Mouse (Mus musculus): Measurements from ENCODE around the gene Clec16a.

The Clec16a gene

DNA sequence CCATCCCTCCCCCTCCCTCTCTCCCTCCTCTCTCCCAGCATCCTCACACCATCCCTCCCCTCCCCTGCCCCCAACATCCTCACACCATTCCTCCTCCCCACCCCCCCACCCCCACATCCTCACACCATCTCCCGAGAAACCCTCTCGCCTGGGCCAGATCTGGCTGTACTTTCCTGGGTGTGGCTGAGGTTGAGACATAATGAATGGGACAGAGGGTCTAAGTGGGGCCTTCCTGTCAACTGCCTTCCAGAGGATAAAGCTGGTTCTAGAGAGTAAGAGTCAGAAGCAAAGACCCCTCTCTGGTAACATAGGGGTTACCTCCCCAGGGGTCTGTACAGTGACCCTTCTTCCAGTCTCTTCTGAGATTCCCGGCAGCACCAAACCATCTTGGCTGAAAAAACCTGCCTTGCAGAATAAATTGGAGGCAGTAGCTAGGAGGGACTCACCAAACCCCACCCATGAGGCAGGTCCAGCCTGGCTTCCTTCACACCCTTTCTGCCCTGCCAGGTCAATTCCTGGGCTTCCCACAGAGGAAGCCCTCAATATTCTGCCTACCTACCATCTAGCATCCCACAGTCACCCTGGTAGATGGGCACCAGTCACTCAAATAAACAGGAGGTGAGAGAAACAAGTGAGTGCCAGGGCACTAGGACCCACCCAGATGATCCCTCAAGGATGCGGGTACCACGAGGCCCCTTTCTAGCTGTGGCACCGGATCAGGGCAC lies 218.6 kb downstream of the Clec16a start:
- DNase-seq (ENCODE audit: low read depth, low spot score), result no peak

DNA sequence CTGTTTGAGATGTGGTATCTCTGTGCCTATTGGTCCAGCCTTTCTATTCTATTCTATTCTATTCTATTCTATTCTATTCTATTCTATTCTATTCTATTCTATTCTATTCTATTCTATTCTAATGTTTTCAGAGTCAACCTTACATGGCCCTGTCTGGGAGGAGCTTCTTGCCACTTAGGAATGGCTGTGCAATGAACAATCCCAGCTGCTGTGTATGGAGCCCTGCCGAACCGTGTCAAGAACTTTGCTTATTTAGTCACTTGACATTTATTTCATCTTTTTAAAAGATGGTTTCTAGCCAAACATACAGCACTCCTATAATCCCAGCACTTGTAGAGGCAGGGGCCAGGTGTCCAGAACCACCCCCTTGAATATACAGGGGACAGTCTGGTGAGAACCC lies 219.2 kb downstream of the Clec16a start:
- DNase-seq (ENCODE audit: low read depth, low spot score), result no peak

DNA sequence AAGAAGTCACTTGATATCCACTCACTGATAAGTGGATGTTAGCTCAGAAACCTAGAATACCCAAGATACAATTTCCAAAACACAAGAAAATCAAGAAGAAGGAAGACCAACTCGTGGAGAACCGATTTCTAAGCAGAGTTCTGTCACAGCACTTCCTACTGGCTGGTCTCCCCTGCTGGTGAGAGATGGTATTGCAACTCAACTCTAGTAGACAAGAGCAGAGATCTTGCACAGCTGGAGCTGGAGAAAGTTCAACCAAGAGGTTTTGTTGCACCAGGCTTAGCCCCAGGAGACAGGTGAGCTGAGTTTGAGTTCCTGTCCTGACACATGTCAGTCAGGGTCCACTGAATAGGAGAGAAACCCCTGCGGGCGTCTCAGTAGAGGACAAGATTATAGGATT lies 222.0 kb downstream of the Clec16a start:
- peak; percentile 43 for DNase-seq (ENCODE audit: low read depth, low spot score)

- no peak for DNase-seq (ENCODE audit: low read depth, low spot score)
Observed at GRCm38 (mm10) chr16:10768821-10769220, 223.7 kb downstream of the Clec16a start.

GRCm38 (mm10) chr16:10769661-10770060 lies 224.5 kb downstream of the Clec16a start:
- no peak for DNase-seq (ENCODE audit: low read depth, low spot score)

DNA sequence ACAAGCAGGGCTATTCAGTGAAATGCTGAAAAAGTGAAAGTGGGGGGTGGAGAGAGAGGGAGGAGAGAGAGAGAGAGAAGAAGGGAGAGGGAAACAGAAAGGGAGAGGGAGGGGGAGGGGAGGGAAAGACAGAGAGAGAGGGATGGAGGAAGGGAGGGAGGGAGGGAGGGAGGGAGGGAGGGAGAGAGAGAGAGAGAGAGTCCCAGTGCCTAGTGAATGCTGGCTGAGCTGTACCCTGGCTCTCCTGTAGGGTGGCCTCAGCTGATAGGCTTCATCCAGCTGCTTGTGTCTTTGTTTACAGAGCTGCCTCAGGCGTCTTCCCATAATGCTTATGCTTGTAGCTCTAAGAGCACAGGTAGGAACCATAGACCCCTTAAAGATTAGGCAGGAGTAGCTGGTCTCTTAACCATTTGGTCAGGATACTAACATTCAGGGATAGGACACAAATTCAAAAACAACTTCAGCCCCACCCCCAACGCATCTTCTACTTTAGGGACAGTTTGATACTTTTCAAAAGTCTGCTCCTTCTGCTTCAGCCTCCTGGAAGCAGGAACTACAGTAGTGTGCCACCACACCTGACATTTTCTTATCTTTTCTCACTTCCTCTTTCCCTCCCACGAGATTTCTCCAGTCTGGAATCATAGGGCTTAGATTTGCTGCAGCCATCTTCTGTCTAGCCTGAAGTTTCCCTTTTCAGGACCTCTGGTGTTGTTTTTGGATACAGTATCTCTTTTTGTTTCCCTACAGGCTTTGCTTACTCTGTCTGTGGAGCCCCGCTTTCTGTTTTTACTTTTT lies 225.6 kb downstream of the Clec16a start:
- DNase-seq (ENCODE audit: low read depth, low spot score), result no peak

DNA sequence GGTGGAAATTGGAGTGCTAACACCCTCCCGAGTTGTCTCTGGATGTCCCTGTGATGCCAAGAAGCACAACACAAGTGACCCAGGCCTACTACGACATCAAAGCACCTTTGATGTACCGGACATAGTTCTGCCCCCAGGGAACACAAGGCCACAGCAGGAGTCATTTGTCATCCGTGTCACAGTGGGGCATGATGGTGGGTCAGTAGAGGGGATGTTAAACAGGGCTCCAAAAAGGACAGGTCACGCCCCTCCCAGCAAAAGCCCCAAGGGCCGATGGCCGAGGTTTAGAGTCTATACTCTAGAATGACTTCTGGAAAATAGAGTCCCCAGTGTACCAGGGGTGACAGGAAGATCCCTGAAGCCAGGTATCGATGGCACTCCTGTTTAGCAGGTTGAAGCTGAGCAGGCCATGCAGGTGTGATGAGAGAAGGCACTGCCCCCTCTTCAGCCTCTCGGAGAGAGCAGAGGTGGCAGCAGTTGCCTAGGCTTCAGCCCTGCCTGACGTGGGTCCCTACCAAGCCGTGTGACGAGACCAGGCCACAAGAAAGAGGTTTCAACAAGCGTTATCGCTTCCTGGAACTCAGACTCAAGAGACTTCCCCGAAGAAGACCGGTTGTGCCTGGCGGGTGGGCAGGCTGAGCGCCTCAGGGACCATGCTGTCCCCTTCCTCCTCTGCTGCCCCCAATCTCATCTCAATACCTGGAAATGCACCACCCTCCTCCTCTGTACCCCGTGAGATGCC lies 226.8 kb downstream of the Clec16a start:
- no peak for DNase-seq (ENCODE audit: low read depth, low spot score)

GRCm38 (mm10) chr16:10773543-10773942 lies 228.4 kb downstream of the Clec16a start:
- DNase-seq (ENCODE audit: low read depth, low spot score), result no peak

GRCm38 (mm10) chr16:10774726-10775125 lies 229.6 kb downstream of the Clec16a start:
- DNase-seq (ENCODE audit: low read depth, low spot score), result no peak

GRCm38 (mm10) chr16:10776322-10776721 lies 231.2 kb downstream of the Clec16a start:
- no peak for DNase-seq (ENCODE audit: low read depth, low spot score)

- DNase-seq (ENCODE audit: low read depth, low spot score), result no peak
Observed at GRCm38 (mm10) chr16:10777579-10778160, 232.5 kb downstream of the Clec16a start.

GRCm38 (mm10) chr16:10780631-10781120 lies 235.5 kb downstream of the Clec16a start:
- no peak for DNase-seq (ENCODE audit: low read depth, low spot score)

GRCm38 (mm10) chr16:10781862-10782371 lies 236.8 kb downstream of the Clec16a start:
- DNase-seq (ENCODE audit: low read depth, low spot score), result no peak

- DNase-seq (ENCODE audit: low read depth, low spot score), result no peak
Observed at GRCm38 (mm10) chr16:10782377-10783151, 237.4 kb downstream of the Clec16a start.

DNA sequence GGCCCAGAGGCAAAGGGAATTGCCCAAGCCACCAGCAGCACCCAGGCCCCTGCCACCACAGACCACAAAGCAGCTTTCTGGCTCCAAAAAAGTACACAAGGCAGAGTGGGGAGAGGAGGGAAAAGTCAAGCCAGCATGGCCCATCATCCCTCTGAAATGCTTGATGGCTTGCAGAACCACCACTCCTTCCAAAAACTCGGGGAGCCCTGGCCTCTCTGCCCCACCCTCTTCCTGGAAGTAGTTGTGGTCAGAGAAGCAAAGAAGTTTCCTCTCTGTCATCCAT lies 238.0 kb downstream of the Clec16a start:
- DNase-seq (ENCODE audit: low read depth, low spot score), result no peak

DNA sequence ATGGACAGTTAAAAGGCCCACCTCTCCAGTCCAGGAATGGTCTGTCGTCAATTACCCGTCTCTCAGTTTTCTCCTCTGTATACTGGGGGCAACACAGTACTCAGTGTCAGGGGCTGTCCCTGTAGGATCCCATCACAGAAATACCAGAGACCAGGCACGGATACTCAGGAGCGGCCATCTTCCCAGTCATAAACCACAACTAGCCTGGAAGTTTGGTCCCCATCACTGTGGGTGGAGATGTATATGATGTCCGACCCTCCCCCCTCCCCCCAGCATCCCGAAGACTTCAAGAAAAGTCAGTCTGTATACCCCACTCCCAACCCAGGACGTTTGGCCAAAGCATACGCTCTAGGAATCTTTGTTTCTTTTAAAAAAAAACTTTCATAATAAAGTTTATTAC lies 238.3 kb downstream of the Clec16a start:
- no peak for DNase-seq (ENCODE audit: low read depth, low spot score)

GRCm38 (mm10) chr16:10783883-10784792 lies 239.0 kb downstream of the Clec16a start:
- DNase-seq (ENCODE audit: low read depth, low spot score), result peak; percentile 27

DNA sequence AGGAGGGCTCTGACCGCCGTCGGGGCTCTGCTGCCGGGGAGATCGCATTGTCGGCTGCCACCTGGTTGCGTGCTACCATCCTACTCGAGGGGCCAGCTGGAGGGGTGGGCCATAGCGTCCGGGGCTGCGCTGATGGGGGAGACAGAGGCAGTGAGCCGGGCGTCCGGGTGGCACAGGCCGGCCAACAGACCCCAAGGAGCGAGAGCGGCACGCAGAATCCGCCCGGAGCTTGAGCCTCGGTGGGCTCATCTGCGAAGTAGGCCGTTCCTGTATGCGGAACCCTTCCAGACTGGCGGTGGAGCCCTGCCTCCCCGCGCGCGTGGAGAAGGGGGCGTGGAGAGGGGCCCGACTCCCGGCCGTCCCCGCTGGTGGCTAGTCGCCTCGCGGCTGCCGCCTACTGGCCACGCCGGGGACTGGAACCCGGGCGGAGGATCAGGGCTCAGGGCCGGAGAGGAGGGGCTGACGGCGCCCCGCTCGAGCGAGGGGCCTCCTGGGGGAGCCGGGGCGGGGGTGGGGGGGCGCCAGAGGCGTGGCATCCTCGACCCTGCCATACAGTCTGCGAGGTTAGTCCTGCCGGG lies 239.7 kb downstream of the Clec16a start:
- peak; percentile 86 for DNase-seq (ENCODE audit: low read depth, low spot score)

DNA sequence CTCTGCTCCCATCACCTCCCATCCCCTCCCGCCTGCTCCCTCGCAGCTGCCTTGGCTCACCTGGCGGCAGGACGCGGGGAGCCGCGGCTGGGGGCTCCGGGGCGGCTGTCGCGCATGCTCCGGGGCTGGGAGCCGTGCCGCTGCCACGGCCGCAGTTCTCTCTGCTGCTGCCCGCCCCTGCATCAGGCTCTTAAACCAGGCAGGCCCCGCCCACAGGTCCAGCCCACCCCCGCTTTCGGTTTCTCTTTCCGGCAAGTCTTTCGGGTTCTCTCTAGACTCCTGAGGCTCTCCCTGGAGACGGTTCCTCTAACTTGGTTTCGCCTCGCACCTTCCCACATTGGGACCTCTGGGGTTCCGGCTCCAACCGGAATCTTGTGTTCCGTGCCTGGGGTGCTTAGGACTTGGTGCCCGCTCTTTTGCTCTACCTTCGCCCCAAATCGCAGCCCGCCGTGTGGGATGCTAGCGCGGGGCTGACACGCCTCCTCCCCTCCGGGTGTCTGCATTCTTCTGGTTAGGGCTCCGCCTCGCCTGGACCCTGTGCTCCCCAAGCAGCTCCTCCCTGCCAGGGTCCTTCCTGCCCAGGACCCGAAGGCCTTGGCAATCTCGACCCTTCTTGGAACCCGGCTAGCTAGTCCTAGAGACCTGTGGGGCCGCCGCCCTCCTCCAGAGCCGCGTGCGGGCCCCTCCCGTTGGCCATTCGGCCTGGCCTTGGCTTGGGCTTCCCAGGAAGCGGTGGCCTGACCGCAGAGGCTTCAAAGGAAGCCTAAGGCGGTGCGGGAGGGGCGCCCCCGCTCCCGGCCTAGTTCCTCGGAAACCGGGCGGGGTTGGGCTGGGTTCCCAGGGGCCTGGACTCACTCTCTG lies 240.5 kb downstream of the Clec16a start, which contains the start of gene Socs1:
TSS of gene Socs1 (minus strand) at position 166 of the 861 bp plus-strand sequence.
- DNase-seq (ENCODE audit: low read depth, low spot score), result peak; percentile 63
